Mouse (Mus musculus) hindbrain, postnatal 0 days (tissue): ENCODE measurements around the gene Btbd18. TPM values are rescaled to one million over a fixed set of nuclear protein-coding genes. Genes with fewer than 3 reads are reported as not detected.

ENCODE experiments used
- ATAC-seq: fragments of 200-750 bp; cut with Nextera tagmentation; 2 replicates; pipeline ENCODE4 v1.8.0; 2017; ENCODE audit warnings: mild to moderate bottlenecking, moderate TSS enrichment, moderate library complexity
- DNase-seq: peaks from one replicate; pipeline ENCODE4 v3.0.0-alpha.2; 2015; ENCODE audit warnings: low spot score
- H3K27ac ChIP-seq: fragments of 300-500 bp; sonication (generic); 2 replicates; pipeline ENCODE4 v1.5.1; 2014; ENCODE audit warnings: mild to moderate bottlenecking
- H3K27me3 ChIP-seq: fragments of 300-500 bp; sonication (generic); 2 replicates; pipeline ENCODE4 v1.6.1; 2014; ENCODE audit warnings: low read length, mixed read lengths; ENCODE audit not compliant: insufficient read depth
- H3K36me3 ChIP-seq: fragments of 300-500 bp; sonication (generic); 2 replicates; pipeline ENCODE4 v1.6.1; 2014; ENCODE audit warnings: low read length, mixed read lengths; ENCODE audit not compliant: insufficient read depth
- H3K4me1 ChIP-seq: fragments of 300-500 bp; sonication (generic); 2 replicates; pipeline ENCODE4 v1.6.1; 2014; ENCODE audit warnings: antibody characterized with exemption, low read length, mixed read lengths; ENCODE audit not compliant: insufficient read depth
- H3K4me2 ChIP-seq: fragments of 300-500 bp; sonication (generic); 2 replicates; pipeline ENCODE4 v1.6.1; 2014; ENCODE audit warnings: low read depth, mild to moderate bottlenecking, low read length, moderate library complexity, mixed read lengths
- H3K4me3 ChIP-seq: fragments of 300-500 bp; sonication (generic); 2 replicates; pipeline ENCODE4 v1.5.1; 2014; ENCODE audit warnings: low read length
- H3K9ac ChIP-seq: fragments of 300-500 bp; sonication (generic); replicated peaks from 2 replicates; pipeline ENCODE4 v1.6.1; 2014; ENCODE audit warnings: mild to moderate bottlenecking, low read length, moderate library complexity, mixed read lengths
- H3K9me3 ChIP-seq: fragments of 300-500 bp; sonication (generic); 2 replicates; pipeline ENCODE4 v1.6.1; 2016; ENCODE audit warnings: low read length, mixed read lengths
- CTCF ChIP-seq: IDR thresholded peaks from 2 replicates; pipeline ENCODE4 v1.5.1; 2016; ENCODE audit warnings: antibody characterized with exemption, control low read depth, low read depth
- WGBS: fragments of 180-500 bp; shearing (Covaris S2); extraction: QIAGEN DNeasy Blood & Tissue Kit; methylation state at CpG from one replicate; pipeline ENCODE4 v1.1.7; 2014; 5-methylcytosine and 5-hydroxymethylcytosine counted together
- polyA plus RNA-seq: library from polyadenylated mRNA; unstranded; fragments of >200 nt; fragmentation: Nextera tagmentation; extraction: Ambion mirVana; gene quantifications from 2 replicates; pipeline ENCODE4 v1.2.1, GENCODE M21; 2015
- total RNA-seq: library from RNA; depleted of rRNA; stranded (reverse); fragments of >200 nt; gene quantifications from 2 replicates; pipeline ENCODE4 v1.2.3, GENCODE M21; 2014

The Btbd18 gene
- total and polyA plus RNA-seq, 2 experiments from 2014 or later: 0.50 TPM; not detected in 1

DNA sequence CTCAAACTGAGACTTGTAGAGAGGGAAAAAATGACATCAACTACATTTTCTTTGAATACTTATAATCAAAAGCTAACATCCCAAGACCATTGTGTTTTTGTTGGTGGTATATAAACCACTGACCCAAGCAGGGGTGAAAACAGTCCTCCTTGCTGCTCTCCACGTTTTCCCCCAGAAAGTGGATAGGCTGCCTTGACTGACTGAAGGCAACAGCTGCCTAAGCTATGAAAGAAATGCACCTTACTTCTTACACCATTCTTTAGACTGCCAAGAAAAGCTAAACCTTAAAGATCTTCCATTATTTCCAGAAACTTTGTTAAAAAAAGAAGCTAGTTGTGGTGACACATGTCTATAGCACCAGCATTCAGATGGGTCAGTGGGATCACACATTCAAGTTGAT lies 12.7 kb upstream of the Btbd18 start:
- Histone ChIP-seq H3K9ac (no peak overlapping the region), H3K4me2 (no peak overlapping the region), H3K9me3 (no peaks in the 10 kb centered on the region), H3K27me3 (no peaks in the 10 kb centered on the region), H3K4me3 (no peak overlapping the region), H3K27ac (no peak overlapping the region), H3K4me1 (peaks cover 4% of the 10 kb centered on the region; the same call in 1 of the 2 replicates), H3K36me3 (no peaks in the 10 kb centered on the region)
- no peak for DNase-seq
- WGBS: 77% methylated on average over 1 of the region's 1 CpGs
- TF ChIP-seq CTCF: no peak
- ATAC-seq: no peak

DNA sequence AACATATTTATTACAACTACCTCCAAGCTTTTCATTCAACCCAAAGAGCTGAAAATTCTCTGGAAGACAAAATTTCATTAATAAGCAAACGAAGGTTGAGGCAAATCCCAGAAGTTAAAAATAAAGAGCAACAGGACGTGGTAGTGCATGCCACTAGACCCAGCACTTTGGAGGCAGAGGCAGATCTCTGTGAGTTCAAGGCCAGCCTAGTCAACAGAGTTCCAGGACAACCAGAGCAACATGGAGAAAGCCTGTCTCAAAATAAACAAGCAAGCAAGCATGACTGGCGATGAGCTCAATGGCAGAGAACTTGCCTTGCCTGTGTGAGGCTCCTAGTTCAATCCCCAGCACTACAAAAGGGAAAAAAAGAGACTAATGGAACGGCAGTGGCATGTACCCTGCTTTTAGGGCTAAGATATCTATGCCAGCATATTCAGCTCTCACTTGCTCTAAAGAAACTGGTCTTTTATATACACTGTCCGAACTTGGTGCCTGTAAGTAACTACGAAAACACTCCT lies 11.8 kb upstream of the Btbd18 start:
- no peak overlapping the region for H3K9ac ChIP-seq
- H3K27me3 ChIP-seq: no peaks in the 10 kb centered on the region
- ATAC-seq (no peak), DNase-seq (no peak)
- H3K4me1 ChIP-seq: peaks cover 4% of the 10 kb centered on the region; the same call in 1 of the 2 replicates
- WGBS: 85% methylated on average over 6 of the region's 6 CpGs
- H3K36me3 ChIP-seq: no peaks in the 10 kb centered on the region
- TF ChIP-seq CTCF: no peak
- peak overlapping the region; percentile 77 for H3K4me2 ChIP-seq
- H3K27ac ChIP-seq: no peak overlapping the region
- H3K9me3 ChIP-seq: no peaks in the 10 kb centered on the region
- peak overlapping the region; percentile 73; the same call in 1 of the 2 replicates for H3K4me3 ChIP-seq

DNA sequence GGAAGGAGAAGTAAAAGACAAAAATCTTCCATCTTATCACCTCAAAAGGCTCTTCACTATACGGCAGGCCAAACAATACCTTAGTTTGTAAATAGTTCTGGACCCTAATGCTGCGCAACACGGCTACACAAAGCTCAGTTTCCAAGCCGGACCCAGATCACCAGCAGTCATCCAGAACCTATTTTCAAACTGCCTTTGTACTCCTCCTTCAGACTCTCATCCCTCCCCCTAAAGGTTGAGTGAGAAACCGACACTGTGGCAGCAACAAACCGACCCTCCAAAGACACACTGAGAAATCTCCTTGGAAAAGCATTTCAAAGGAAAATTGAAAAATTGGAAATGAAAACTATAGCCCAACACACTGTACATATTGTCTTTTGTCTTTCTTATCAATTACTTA lies 10.5 kb upstream of the Btbd18 start:
- 10% methylated on average over 6 of the region's 6 CpGs for WGBS
- no peaks in the 10 kb centered on the region for H3K9me3 ChIP-seq
- H3K4me3 ChIP-seq: peak overlapping the region; percentile 73
- H3K4me2 ChIP-seq: peak overlapping the region; percentile 77
- H3K27ac ChIP-seq: peak overlapping the region; percentile 60; the same call in 1 of the 2 replicates
- TF ChIP-seq CTCF: peak; percentile 48
- no peak for ATAC-seq
- peaks cover 4% of the 10 kb centered on the region; the same call in 1 of the 2 replicates for H3K4me1 ChIP-seq
- DNase-seq: peak; percentile 65
- peak overlapping the region; percentile 55 for H3K9ac ChIP-seq
- no peaks in the 10 kb centered on the region for H3K36me3 ChIP-seq
- no peaks in the 10 kb centered on the region for H3K27me3 ChIP-seq

DNA sequence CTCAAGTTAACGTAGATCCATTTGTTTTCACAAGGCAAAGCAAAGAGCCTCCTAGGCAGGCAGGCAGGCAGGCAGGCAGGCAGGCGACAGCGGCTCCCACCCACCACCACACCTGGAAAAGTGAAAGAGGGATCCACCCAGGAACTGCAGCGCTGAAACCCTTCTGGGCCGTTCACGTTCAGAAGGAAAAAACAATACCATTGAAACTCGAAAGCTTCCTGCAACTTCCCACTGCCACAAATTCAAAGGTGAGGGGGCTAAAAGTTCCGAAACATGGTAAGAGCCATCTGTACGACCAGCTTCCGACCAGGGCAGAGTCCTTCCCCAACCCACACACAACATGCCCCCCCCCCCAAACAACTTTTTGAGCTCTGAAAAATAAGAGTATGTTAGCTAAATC lies 9.2 kb upstream of the Btbd18 start:
- DNase-seq: no peak
- ATAC-seq: no peak
- Histone ChIP-seq H3K4me3 (peak overlapping the region; percentile 73), H3K36me3 (no peaks in the 10 kb centered on the region), H3K4me1 (peaks cover 4% of the 10 kb centered on the region; the same call in 1 of the 2 replicates), H3K4me2 (peak overlapping the region; percentile 77), H3K27me3 (no peaks in the 10 kb centered on the region), H3K27ac (peak overlapping the region; percentile 94; the same call in 1 of the 2 replicates), H3K9ac (peak overlapping the region; percentile 79), H3K9me3 (no peaks in the 10 kb centered on the region)
- TF ChIP-seq CTCF: no peak
- WGBS: 0% methylated on average over 10 of the region's 10 CpGs

DNA sequence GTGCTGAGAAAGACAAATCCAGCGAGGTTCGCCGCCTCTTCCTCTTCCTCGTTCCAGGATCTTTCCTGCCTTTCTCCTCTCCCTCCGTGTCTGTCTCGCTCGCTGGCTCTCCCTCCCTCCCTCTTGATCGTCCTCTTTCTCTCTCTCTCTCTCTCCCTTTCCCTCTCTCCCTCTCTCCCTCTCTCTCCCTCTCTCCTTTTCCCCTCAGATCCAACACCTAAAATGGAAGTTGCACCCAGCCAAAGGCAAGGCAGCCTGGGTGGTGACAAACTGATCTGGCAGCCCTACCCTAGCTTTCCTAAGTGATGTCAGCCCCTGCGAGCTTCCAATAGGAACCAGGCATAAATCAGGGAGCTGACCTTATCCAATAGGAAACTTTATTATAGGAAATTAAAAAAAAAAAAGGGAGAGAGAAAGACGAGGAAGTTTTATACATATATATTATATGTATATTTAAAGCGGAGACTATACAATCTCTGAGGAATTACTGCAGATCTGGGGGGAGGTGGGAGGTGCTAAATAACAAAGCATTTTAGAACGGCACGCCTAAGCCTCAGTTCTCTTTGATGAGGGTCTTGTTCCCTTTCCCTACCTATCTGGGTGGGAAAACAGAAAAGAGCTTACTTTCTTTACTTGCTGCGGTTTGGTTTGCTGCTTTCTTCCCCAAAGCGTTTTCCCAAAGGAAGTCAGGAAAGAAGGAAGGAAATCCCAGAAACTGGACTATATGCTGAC lies 8.2 kb upstream of the Btbd18 start, which contains the start of gene Ctnnd1:
TSS of gene Ctnnd1 (minus strand) at position 302 of the 732 bp plus-strand sequence.
- peak within 1 kb of the TSS; percentile 77 for H3K4me2 ChIP-seq
- peaks cover 4% of the 10 kb centered on the region; the same call in 1 of the 2 replicates for H3K4me1 ChIP-seq
- 0% methylated on average over 15 of the region's 15 CpGs for WGBS
- no peak for TF ChIP-seq CTCF
- H3K4me3 ChIP-seq: peak within 1 kb of the TSS; percentile 73
- no peaks in the 10 kb centered on the region for H3K9me3 ChIP-seq
- peak within 1 kb of the TSS; percentile 94 for H3K27ac ChIP-seq
- ATAC-seq (peak; percentile 99), DNase-seq (peak; percentile 96)
- H3K9ac ChIP-seq: peak within 1 kb of the TSS; percentile 79
- H3K36me3 ChIP-seq: no peaks in the 10 kb centered on the region
- H3K27me3 ChIP-seq: no peaks in the 10 kb centered on the region

DNA sequence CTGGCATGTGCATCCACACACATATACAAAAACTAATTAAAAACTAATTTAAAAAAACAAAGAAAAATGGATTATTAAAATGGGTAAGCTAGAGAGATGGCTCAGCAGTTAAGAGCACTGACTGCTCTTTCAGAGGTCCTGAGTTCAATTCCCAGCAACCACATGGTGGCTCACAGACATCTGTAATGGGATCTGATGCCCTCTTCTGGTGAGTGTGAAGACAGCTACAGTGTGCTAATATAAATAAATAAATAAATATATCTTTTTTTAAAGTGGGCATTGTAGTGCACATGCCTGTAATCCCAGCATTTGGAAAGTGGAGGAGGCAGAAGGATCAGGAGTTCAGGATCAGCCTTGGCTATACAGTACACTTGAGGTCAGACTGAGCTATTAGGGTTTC lies 5.5 kb upstream of the Btbd18 start:
- H3K36me3 ChIP-seq: no peaks in the 10 kb centered on the region
- no peaks in the 10 kb centered on the region for H3K9me3 ChIP-seq
- H3K9ac ChIP-seq: no peak overlapping the region
- peak; percentile 38 for TF ChIP-seq CTCF
- H3K4me2 ChIP-seq: no peak overlapping the region
- DNase-seq: no peak
- H3K4me3 ChIP-seq: no peak overlapping the region
- H3K4me1 ChIP-seq: no peaks in the 10 kb centered on the region
- H3K27ac ChIP-seq: no peak overlapping the region
- no peak for ATAC-seq
- H3K27me3 ChIP-seq: no peaks in the 10 kb centered on the region

DNA sequence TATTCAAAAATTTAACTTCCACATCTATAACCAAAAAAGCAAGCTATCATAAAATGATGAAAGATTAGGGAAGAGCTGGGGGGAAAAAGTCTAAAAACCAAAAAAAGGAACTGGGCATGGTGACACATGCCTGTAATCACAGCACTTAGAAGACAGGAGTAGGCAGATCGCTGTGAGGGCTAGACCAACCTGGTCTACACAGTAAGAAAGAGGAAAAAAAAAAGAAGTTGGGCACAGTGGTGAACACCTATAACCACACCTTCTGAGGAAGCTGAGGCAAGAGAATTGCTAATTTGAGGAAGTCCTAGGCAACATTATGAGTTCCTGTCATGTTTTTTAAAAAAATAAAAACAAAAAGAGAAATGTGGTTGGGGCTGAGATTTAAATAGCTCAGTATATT lies 3.0 kb upstream of the Btbd18 start:
- Histone ChIP-seq H3K9me3 (no peaks in the 10 kb centered on the region), H3K36me3 (no peaks in the 10 kb centered on the region), H3K4me1 (no peaks in the 10 kb centered on the region), H3K9ac (no peak overlapping the region), H3K4me3 (no peak overlapping the region), H3K27me3 (no peaks in the 10 kb centered on the region), H3K4me2 (no peak overlapping the region), H3K27ac (no peak overlapping the region)
- no peak for ATAC-seq
- 85% methylated on average over 1 of the region's 1 CpGs for WGBS
- no peak for DNase-seq
- no peak for TF ChIP-seq CTCF
